Mouse (Mus musculus): Measurements from ENCODE around the gene Shroom3.

Shroom3 gene

GRCm38 (mm10) chr5:92933010-92933409, 249.8 kb downstream of the Shroom3 start:
- DNase-seq (ENCODE audit: low spot score in 2 of 2), result no peak

DNA sequence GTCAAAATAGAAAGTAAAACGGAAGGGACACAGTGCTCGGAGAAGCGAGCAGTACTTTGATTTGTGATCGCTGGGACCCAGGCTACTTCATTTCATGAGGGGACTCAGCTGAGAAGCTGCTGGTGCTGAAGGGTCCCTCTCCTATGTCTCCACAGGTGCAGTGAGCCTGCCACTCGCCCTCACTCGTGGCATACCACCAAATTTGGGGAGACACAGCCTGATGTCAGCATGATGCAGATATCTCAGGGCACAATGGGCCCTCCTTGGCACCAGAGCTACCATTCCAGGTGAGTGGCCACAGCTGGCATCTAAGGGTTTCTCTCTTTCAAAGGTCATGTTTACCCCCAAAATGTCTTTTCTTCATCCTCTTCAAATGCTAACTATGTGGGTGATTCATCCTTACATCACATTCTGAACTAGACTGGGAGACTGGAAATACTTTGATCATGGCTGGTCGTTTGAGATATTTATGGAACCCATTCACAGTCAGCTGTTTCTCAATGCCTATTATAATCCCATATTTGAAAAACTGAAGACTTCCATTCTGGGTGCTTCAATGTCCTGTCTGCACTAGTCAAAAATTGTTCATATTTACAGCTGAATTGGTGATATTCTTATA, 250.5 kb downstream of the Shroom3 start:
- no peak for DNase-seq (ENCODE audit: low spot score in 2 of 2)

- DNase-seq (ENCODE audit: low spot score in 2 of 2), result no peak
These were observed 251.2 kb downstream of the Shroom3 start for GRCm38 (mm10) chr5:92934269-92934939.

- DNase-seq (ENCODE audit: low spot score in 2 of 2), result no peak
These were observed 252.6 kb downstream of the Shroom3 start for GRCm38 (mm10) chr5:92935883-92936282.

GRCm38 (mm10) chr5:92937701-92938100, 254.5 kb downstream of the Shroom3 start:
- no peak for DNase-seq (ENCODE audit: low spot score in 2 of 2)

- no peak for DNase-seq (ENCODE audit: low spot score in 2 of 2)
These were observed 256.2 kb downstream of the Shroom3 start for GRCm38 (mm10) chr5:92939246-92939995.

GRCm38 (mm10) chr5:92942166-92942565, 258.9 kb downstream of the Shroom3 start:
- no peak for DNase-seq (ENCODE audit: low spot score in 2 of 2)

DNA sequence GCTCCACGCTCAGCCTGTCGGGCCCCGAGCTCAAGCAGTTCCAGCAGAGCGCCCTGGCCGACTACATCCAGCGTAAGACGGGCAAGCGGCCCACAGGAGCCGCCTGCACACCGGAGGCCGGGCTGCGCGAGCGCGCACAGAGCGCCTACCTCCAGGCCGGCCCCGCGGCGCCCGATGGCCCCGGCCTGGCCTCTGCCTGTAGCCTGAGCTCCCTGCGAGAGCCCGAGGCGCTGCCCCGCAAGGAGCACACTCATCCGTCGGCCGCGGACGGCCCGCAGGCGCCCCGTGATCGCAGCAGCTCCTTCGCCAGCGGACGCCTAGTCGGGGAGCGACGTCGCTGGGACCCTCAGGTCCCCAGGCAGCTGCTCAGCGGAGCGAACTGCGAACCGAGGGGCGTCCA, 259.3 kb downstream of the Shroom3 start:
- DNase-seq (ENCODE audit: low spot score in 2 of 2), result no peak

GRCm38 (mm10) chr5:92944867-92945266, 261.6 kb downstream of the Shroom3 start:
- no peak for DNase-seq (ENCODE audit: low spot score in 2 of 2)

DNA sequence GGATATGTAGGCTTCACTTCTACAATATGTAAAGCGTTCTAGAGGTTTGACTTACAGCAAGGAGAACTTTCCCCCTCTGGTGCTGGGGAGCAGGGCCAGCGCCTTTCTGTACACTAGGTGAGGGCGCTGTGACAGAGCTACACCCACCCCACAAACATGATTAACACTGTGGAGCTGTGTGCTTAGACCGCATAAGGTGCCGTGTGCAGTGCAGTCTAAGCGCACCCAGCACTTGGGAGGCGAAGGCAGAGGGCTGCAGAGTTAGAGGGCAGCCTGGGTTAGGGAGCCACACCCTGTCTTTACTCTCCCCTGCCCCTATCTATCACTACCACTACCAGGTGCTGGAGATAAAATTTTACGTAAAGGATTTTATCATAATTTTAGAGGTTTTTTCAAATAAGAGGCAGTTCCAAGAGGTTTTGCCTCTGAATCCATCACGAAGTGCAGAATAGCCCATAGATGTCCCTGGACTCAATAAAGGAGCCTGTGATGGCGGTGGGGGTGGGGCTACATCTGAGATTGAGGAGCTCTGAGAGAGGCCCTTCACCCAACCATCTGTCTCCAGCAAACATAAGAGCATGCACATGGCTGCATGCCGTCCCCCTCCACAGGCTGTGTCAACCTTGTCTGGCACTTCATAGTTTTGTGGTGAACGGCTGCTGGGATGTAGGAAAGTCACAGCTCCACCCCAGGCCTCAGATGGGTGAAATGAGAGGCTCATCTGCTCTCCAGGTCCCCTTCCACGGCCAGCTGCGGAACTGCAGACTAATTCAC, 265.9 kb downstream of the Shroom3 start:
- no peak for DNase-seq (ENCODE audit: low spot score in 2 of 2)

DNA sequence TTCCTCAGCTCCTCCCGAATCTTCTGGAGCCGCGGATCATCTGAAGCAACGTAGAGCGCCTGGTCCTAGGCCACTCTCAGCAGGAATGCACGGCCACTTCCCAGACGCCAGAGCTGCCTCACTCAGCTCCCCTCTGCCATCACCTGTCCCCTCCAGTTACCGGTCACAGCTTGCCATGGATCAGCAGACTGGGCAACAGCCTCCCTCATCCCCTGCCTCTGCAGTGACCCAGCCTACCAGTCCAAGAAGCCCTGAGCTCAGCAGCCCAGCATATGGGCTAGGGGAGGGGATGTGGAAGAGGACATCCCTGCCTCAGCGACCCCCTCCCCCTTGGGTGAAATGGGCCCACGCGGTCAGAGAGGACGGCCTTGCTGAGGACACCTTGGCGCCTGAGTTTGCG, 267.3 kb downstream of the Shroom3 start:
- no peak for DNase-seq (ENCODE audit: low spot score in 2 of 2)

GRCm38 (mm10) chr5:92951079-92951478, 267.8 kb downstream of the Shroom3 start:
- no peak for DNase-seq (ENCODE audit: low spot score in 2 of 2)

- DNase-seq (ENCODE audit: low spot score in 2 of 2), result no peak
These were observed 270.6 kb downstream of the Shroom3 start for GRCm38 (mm10) chr5:92953865-92954264.

- DNase-seq (ENCODE audit: low spot score in 2 of 2), result peak; percentile 81 to 85
These were observed 271.1 kb downstream of the Shroom3 start for GRCm38 (mm10) chr5:92954323-92954722.

DNA sequence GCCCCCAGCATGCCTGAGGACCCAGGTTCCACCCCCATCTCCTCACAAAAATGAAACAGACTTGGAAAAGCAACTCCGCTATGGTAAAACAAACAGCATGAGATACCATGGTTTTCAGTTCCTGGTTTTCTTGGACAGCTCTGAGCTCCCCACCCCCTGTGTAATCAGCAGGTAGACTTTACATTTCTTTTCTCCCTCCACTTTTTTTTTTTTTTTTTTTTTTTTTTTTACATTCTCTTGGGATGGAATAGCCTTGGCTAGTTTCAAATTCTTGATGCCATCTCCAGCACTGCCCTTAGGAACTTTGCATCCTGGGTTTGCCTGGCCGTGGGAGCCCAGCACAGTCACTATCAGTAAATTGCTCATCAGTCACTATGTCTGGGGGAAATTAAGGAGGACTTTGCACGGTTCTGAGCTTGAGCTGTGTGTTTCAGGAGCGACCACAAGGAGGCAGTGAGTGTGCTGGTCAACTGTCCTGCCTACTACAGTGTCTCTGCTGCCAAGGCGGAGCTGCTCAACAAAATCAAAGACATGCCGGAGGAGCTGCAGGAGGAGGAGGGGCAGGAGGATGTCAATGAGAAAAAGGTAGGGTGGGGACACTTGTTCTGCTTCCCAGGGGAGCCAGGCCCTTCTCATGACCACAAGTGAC, 271.7 kb downstream of the Shroom3 start:
- DNase-seq (ENCODE audit: low spot score in 2 of 2), result no peak

DNA sequence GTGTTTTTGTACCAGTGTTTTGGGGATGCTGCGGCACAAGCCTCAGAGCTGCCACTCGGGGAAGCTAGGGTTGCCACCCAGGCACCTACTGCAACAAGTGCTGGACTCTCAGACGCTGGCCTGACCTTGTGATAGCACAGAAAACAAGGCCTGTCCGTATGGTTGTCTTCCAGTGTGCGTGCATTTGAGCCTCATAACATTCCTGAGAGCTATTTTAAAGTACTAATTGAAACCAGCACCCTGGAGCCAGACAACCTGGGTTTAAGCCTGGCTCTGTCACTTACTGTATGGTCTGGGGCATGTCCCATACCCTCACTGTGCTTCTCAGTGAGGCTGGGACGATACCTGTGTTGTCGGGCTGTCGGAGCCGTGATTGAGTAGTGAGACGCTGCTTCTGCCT, 276.1 kb downstream of the Shroom3 start:
- no peak for DNase-seq (ENCODE audit: low spot score in 2 of 2)

DNA sequence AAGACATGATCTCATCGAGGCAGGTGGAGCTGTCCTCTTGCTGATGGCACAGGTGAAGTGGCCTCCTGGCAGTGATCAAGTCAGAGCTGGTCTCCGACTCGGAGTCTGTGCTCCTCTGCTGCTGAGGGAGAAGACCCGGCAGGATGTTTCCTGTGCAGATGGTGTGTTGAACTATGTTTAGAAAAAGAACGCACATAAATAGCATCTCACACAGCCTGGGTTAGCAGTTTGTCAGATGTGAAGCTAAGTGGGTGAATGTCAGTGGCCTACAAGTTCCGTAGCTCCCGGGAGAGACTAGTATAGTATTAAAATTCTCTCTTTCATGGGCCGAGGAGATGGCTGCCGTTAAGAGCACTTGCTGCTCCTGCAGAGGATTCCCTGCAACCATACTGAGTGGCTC, 276.5 kb downstream of the Shroom3 start:
- no peak for DNase-seq (ENCODE audit: low spot score in 2 of 2)

DNA sequence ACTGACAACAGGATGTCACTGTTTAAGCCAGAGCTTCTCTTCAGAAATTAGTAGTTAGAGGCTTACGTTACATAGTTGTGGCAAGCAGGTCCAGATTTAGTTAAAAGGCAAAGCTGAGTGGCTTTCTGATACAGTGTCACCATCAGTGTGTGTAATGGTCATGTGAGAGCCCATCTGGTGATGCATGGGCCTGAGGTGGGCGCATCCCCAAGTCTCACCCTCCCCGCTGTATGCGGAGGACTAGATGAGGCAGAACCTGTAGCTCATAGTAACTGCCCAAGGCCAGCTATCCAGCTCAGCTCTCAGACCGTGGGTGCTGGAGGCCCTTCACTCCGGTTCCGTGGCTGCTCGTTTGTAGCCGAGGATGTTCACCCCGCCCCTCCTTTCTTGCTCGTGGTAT, 278.1 kb downstream of the Shroom3 start:
- no peak for DNase-seq (ENCODE audit: low spot score in 2 of 2)

DNA sequence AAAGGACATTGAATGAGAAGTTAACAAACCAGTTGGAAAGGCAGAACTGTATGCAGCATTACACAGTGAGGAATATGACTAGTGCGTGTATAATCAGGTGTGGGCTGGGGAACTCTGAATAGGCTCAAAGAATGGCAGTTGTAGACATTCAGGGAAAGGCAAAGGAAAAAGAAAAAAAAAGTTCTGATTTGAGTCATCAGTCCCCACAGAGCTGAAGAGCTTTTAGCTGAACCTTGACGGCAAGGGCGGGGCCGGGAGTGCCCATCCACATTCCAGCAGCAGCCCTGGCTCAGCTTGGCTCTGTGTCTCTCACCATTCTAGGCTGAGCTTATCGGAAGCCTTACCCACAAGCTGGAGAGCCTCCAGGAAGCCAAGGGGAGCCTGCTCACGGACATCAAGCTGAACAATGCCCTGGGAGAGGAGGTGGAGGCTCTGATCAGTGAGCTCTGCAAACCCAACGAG, 278.6 kb downstream of the Shroom3 start:
- DNase-seq (ENCODE audit: low spot score in 2 of 2), result no peak

GRCm38 (mm10) chr5:92964691-92965090, 281.5 kb downstream of the Shroom3 start:
- DNase-seq (ENCODE audit: low spot score in 2 of 2), result no peak

DNA sequence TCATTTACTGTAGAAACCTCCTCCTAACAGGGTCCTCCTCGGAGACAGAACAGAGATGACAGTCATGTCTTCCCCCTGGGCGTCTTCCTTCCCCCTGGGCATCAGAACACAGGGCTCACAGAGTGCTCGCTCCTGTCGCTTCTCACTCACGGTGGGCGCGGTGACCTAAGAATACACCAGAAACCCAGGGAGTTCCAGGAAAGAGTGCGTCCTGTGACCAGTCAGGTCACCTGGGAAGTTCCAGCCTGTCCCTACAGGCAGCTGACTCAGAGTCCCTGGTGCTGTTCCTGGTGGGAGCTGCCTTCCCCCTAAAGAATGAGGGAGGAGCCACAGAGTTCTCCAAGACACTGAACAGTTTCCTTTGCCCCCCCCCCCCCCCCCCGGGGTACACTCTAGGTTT, 283.9 kb downstream of the Shroom3 start:
- no peak for DNase-seq (ENCODE audit: low spot score in 2 of 2)

DNA sequence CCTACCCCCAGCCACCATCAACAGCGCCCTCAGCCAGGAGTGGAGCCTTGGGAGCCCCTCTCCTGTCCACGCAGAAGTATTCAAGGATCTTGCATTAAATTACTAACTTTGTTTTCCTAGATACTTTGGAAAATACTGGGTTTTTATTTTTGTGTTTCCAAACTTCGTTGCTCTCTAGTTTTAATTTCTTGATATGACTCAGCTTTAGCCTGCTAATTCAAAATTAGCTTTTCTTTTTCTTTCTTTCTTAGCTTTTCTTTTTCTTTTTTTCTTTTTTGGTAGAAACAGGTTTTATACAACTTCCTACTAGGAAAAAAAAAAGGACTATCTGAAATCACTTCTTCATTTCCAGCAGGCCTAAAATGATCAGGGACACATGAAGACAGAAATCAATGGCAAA, 284.7 kb downstream of the Shroom3 start:
- DNase-seq (ENCODE audit: low spot score in 2 of 2), result no peak

Data from frontal cortex, postnatal 14 days (tissue).